8 mouse cellular contexts compared by ENCODE assay signal in genomic region chr1:162109437-162109813, GRCm38 (mm10).
DNase-seq lines count a peak whose midpoint lies in the region; ATAC-seq and TF ChIP-seq lines count a peak whose summit lies in the region.

No protein-coding gene starts in this region.

- ATAC-seq in cerebellum, adult (ENCODE audit: insufficient number of reproducible peaks, low FRiP score, low TSS enrichment): peak; percentile 91
- no peak for ATAC-seq in neural tube, embryonic 13.5 days (ENCODE audit: low read depth)
- no peak; the same call in 1 of the 2 replicates for ATAC-seq in neural tube, embryonic 15.5 days (ENCODE audit: low FRiP score)
- no peak for ATAC-seq in kidney, postnatal 0 days (replicated peaks; ENCODE audit: low FRiP score, low read depth)
- ATAC-seq in stomach, postnatal 0 days (ENCODE audit: low FRiP score, low TSS enrichment): no peak

- no peaks in the 10 kb centered on the region for H3K36me3 ChIP-seq in neural tube, embryonic 13.5 days
- no peaks in the 10 kb centered on the region for H3K36me3 ChIP-seq in neural tube, embryonic 15.5 days
- H3K36me3 ChIP-seq in kidney, postnatal 0 days (ENCODE audit: insufficient read depth, low read length): no peaks in the 10 kb centered on the region
- no peaks in the 10 kb centered on the region for H3K36me3 ChIP-seq in stomach, postnatal 0 days (ENCODE audit: control insufficient read depth, insufficient read depth, low read length)

- H3K4me1 ChIP-seq in neural tube, embryonic 13.5 days (replicated peaks): peaks cover 19% of the 10 kb centered on the region
- peaks cover 14% of the 10 kb centered on the region for H3K4me1 ChIP-seq in neural tube, embryonic 15.5 days
- no peaks in the 10 kb centered on the region for H3K4me1 ChIP-seq in kidney, postnatal 0 days (replicated peaks; ENCODE audit: insufficient read depth, low read length)
- H3K4me1 ChIP-seq in stomach, postnatal 0 days (replicated peaks; ENCODE audit: control insufficient read depth, insufficient read depth): no peaks in the 10 kb centered on the region

- TF ChIP-seq EP300 in stomach, postnatal 0 days (optimal IDR thresholded peaks at IDR 0.05): no peak

- H3K4me3 ChIP-seq in neural tube, embryonic 13.5 days: no peak overlapping the region
- H3K4me3 ChIP-seq in neural tube, embryonic 15.5 days (replicated peaks): no peak overlapping the region
- H3K4me3 ChIP-seq in kidney, postnatal 0 days (replicated peaks; ENCODE audit: low read depth, low read length): no peak overlapping the region
- H3K4me3 ChIP-seq in stomach, postnatal 0 days (ENCODE audit: low read depth, low read length): no peak overlapping the region

- DNase-seq in cerebellum, postnatal 4 days (ENCODE audit: low spot score in 2 of 2): no peak
- DNase-seq in kidney, postnatal 0 days (ENCODE audit: low spot score): peak; percentile 14
- DNase-seq in stomach, postnatal 0 days (ENCODE audit: low spot score): no peak
- no peak for DNase-seq in thymus, postnatal 25 days
- DNase-seq in right cerebral cortex, adult 2 months (ENCODE audit: low spot score in 2 of 2): no peak

- no peak overlapping the region for H3K9ac ChIP-seq in neural tube, embryonic 13.5 days
- no peak overlapping the region for H3K9ac ChIP-seq in neural tube, embryonic 15.5 days (replicated peaks)
- no peak overlapping the region for H3K9ac ChIP-seq in kidney, postnatal 0 days (ENCODE audit: low read depth, low read length)
- no peak overlapping the region for H3K9ac ChIP-seq in stomach, postnatal 0 days (ENCODE audit: low read length)

- 0 out of 2 replicates have a peak overlapping the region, but pooled peaks have one; percentile 24 for H3K27ac ChIP-seq in neural tube, embryonic 13.5 days (replicated peaks)
- H3K27ac ChIP-seq in neural tube, embryonic 15.5 days (replicated peaks): no peak overlapping the region
- H3K27ac ChIP-seq in kidney, postnatal 0 days: no peak overlapping the region
- H3K27ac ChIP-seq in stomach, postnatal 0 days (replicated peaks): peak overlapping the region; percentile 40; the same call in 1 of the 2 replicates

- no peak overlapping the region for H3K4me2 ChIP-seq in neural tube, embryonic 13.5 days
- H3K4me2 ChIP-seq in neural tube, embryonic 15.5 days: no peak overlapping the region
- H3K4me2 ChIP-seq in kidney, postnatal 0 days (ENCODE audit: low read length): no peak overlapping the region
- H3K4me2 ChIP-seq in stomach, postnatal 0 days (replicated peaks; ENCODE audit: low read depth): no peak overlapping the region

- H3K9me3 ChIP-seq in neural tube, embryonic 13.5 days: no peaks in the 10 kb centered on the region
- no peaks in the 10 kb centered on the region for H3K9me3 ChIP-seq in neural tube, embryonic 15.5 days (replicated peaks)
- H3K9me3 ChIP-seq in kidney, postnatal 0 days (replicated peaks; ENCODE audit: low read length): no peaks in the 10 kb centered on the region
- H3K9me3 ChIP-seq in stomach, postnatal 0 days (ENCODE audit: control insufficient read depth, low read length): no peaks in the 10 kb centered on the region

- WGBS in neural tube, embryonic 13.5 days: 78% methylated on average over 7 of the region's 7 CpGs
- WGBS in neural tube, embryonic 15.5 days: 73% methylated on average over 7 of the region's 7 CpGs
- 56% methylated on average over 7 of the region's 7 CpGs for WGBS in kidney, postnatal 0 days
- WGBS in stomach, postnatal 0 days: 54% methylated on average over 7 of the region's 7 CpGs

- no peak for TF ChIP-seq CTCF in kidney, postnatal 0 days (IDR thresholded peaks at IDR 0.05; ENCODE audit: low read depth)
- TF ChIP-seq CTCF in stomach, postnatal 0 days (IDR thresholded peaks at IDR 0.05; ENCODE audit: low read depth): no peak

- H3K27me3 ChIP-seq in neural tube, embryonic 13.5 days: no peaks in the 10 kb centered on the region
- no peaks in the 10 kb centered on the region for H3K27me3 ChIP-seq in neural tube, embryonic 15.5 days (replicated peaks)
- no peaks in the 10 kb centered on the region for H3K27me3 ChIP-seq in kidney, postnatal 0 days (ENCODE audit: insufficient read depth, low read length)
- no peaks in the 10 kb centered on the region for H3K27me3 ChIP-seq in stomach, postnatal 0 days (ENCODE audit: control insufficient read depth, insufficient read depth, low read length)

Comparison
In these comparisons a context has a peak if more than half of its experiments do, and no peak if none do; other contexts are left out.
1. H3K27ac ChIP-seq: peak in neural tube, embryonic 13.5 days (single experiment) and stomach, postnatal 0 days (single experiment); none in neural tube, embryonic 15.5 days (single experiment) and kidney, postnatal 0 days (single experiment).